Mouse (Mus musculus) myocyte (in vitro differentiated cells): ENCODE results near the gene Phyhd1. TPM values are rescaled to one million over a fixed set of nuclear protein-coding genes. Genes with fewer than 3 reads are reported as not detected.

ENCODE experiments used
- H3K27me3 ChIP-seq: one replicate; pipeline ENCODE4 v1.6.1; 2011; ENCODE audit not compliant: control insufficient read depth, insufficient read depth, insufficient read length
- H3K36me3 ChIP-seq: one replicate; pipeline ENCODE4 v1.6.1; 2011; ENCODE audit not compliant: control insufficient read depth, insufficient read depth
- H3K4me2 ChIP-seq: one replicate; pipeline ENCODE4 v1.6.1; 2011; ENCODE audit warnings: low read depth, control low read depth
- H3K4me3 ChIP-seq: one replicate; pipeline ENCODE4 v1.5.1; 2011; ENCODE audit warnings: mild to moderate bottlenecking, control low read depth, moderate library complexity
- H3K79me2 ChIP-seq: one replicate; pipeline ENCODE4 v1.6.1; 2011; ENCODE audit not compliant: control insufficient read depth, insufficient read depth
- H3ac ChIP-seq: one replicate; pipeline ENCODE4 v1.6.1; 2011; ENCODE audit not compliant: control insufficient read depth, insufficient read length
- CEBPB ChIP-seq: IDR thresholded peaks from 2 replicates; pipeline ENCODE4 v1.6.1; 2011; ENCODE audit warnings: mild to moderate bottlenecking, moderate library complexity; ENCODE audit not compliant: poor library complexity, insufficient read depth, severe bottlenecking
- E2F4 ChIP-seq: IDR thresholded peaks from one replicate; pipeline ENCODE4 v1.6.1; 2011; ENCODE audit warnings: mild to moderate bottlenecking, control low read depth, moderate library complexity; ENCODE audit not compliant: insufficient read depth
- MAX ChIP-seq: IDR thresholded peaks from one replicate; pipeline ENCODE4 v1.6.1; 2011; ENCODE audit warnings: low read depth, mild to moderate bottlenecking, control low read depth
- MYOD1 ChIP-seq, 3 experiments: IDR thresholded peaks; one replicate each; pipeline ENCODE4 v1.6.1; 2011; ENCODE audit warnings: control low read depth in 2 of 3, low read depth in 2 of 3, mild to moderate bottlenecking in 2 of 3, moderate library complexity in 1 of 3; ENCODE audit not compliant: insufficient read length in 2 of 3, control insufficient read depth in 1 of 3
- MYOG ChIP-seq, 3 experiments: IDR thresholded peaks; one replicate each; pipeline ENCODE4 v1.6.1; 2011; ENCODE audit warnings: control low read depth in 2 of 3, low read depth in 2 of 3, mild to moderate bottlenecking in 2 of 3; ENCODE audit not compliant: insufficient read length in 2 of 3, control insufficient read depth in 1 of 3, insufficient read depth in 1 of 3
- POLR2A ChIP-seq: IDR thresholded peaks from one replicate; pipeline ENCODE4 v1.6.1; 2011; ENCODE audit warnings: low read depth, mild to moderate bottlenecking, control low read depth, moderate library complexity; ENCODE audit not compliant: insufficient read length
- POLR2AphosphoS2 ChIP-seq: IDR thresholded peaks from one replicate; pipeline ENCODE4 v1.6.1; 2011; ENCODE audit warnings: low read depth, control low read depth; ENCODE audit not compliant: insufficient read length
- REST ChIP-seq: IDR thresholded peaks from one replicate; pipeline ENCODE4 v1.6.1; 2011; ENCODE audit warnings: mild to moderate bottlenecking, control low read depth, moderate library complexity; ENCODE audit not compliant: insufficient read depth, insufficient read length
- SRF ChIP-seq: IDR thresholded peaks from one replicate; pipeline ENCODE4 v1.6.1; 2011; ENCODE audit warnings: low read depth; ENCODE audit not compliant: control insufficient read depth, insufficient read length
- TCF12 ChIP-seq: IDR thresholded peaks from one replicate; pipeline ENCODE4 v1.6.1; 2011; ENCODE audit warnings: mild to moderate bottlenecking, control low read depth; ENCODE audit not compliant: poor library complexity, insufficient read depth, severe bottlenecking
- TCF3 ChIP-seq: IDR thresholded peaks from one replicate; pipeline ENCODE4 v1.6.1; 2011; ENCODE audit warnings: low read depth, control low read depth; ENCODE audit not compliant: insufficient read length
- USF1 ChIP-seq: IDR thresholded peaks from one replicate; pipeline ENCODE4 v1.6.1; 2011; ENCODE audit warnings: low read depth, mild to moderate bottlenecking, control low read depth, moderate library complexity
- polyA plus RNA-seq: library from polyadenylated mRNA; unstranded; fragments of >200 nt; fragmentation: generic; extraction: Trizol; gene quantifications from one replicate; pipeline ENCODE4 v1.2.1, GENCODE M21; 2012; ENCODE audit warnings: missing spikeins

The Phyhd1 gene
- polyA plus RNA-seq, 1 experiment: 14.7 TPM

GRCm38 (mm10) chr2:30242509-30242908 is 23.5 kb upstream of the Phyhd1 start:
- peaks cover 91% of the 10 kb centered on the region for H3K79me2 ChIP-seq

GRCm38 (mm10) chr2:30243391-30243790 is 22.6 kb upstream of the Phyhd1 start:
- no peak overlapping the region for H3ac ChIP-seq
- peaks cover 93% of the 10 kb centered on the region for H3K79me2 ChIP-seq
- H3K4me2 ChIP-seq: no peak overlapping the region
- H3K4me3 ChIP-seq: no peak overlapping the region
- H3K36me3 ChIP-seq: peaks cover 21% of the 10 kb centered on the region
- H3K27me3 ChIP-seq: no peaks in the 10 kb centered on the region
- TF ChIP-seq TCF3 (no peak), POLR2AphosphoS2 (no peak)

More at GRCm38 (mm10) chr2:30242509-30242908, 23.5 kb upstream of the Phyhd1 start:
- no peak overlapping the region for H3ac ChIP-seq
- no peak overlapping the region for H3K4me3 ChIP-seq
- TF ChIP-seq E2F4 (no peak), SRF (no peak), MYOD1 (IDR thresholded peaks at IDR 0.05; ENCODE audit: control insufficient read depth in 1 of 3, insufficient read length in 2 of 3, low read depth in 2 of 3) (no peak), USF1 (no peak), MYOG (IDR thresholded peaks at IDR 0.05; ENCODE audit: control insufficient read depth in 1 of 3, insufficient read depth in 1 of 3, insufficient read length in 2 of 3, low read depth in 2 of 3) (no peak), POLR2A (no peak)
- H3K36me3 ChIP-seq: peaks cover 15% of the 10 kb centered on the region
- H3K27me3 ChIP-seq: no peaks in the 10 kb centered on the region
- no peak overlapping the region for H3K4me2 ChIP-seq

DNA sequence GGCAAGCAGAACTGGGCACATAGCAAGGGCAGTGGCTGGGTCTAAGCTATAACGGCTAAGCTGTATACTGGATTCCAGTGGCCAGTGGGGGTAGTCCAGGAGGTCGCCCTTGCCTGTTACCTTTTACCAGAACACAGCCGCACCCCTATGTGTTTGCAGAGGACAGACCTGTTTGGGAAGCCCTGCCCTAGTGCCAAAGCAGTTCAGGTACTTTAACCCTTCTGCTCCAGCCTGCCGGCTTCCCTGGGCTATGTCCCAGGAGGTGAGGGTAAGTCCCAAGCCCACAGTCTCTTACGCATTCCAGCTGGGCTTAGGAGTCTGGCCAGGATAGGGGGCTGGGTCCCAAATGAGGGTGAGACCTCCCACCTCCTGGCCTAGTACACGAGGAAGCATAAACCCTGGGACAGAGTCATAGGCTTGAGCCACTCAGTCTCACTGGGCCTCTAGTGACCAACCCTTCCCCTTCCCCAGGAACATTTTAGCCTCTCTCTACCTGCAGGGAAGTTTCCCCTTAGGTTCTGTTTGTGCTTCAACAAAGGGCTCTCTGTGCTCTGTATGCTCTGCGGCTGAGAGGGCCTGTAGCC is 21.3 kb upstream of the Phyhd1 start:
- peaks cover 27% of the 10 kb centered on the region for H3K36me3 ChIP-seq
- no peak overlapping the region for H3ac ChIP-seq
- peaks cover 93% of the 10 kb centered on the region for H3K79me2 ChIP-seq
- no peaks in the 10 kb centered on the region for H3K27me3 ChIP-seq
- H3K4me2 ChIP-seq: no peak overlapping the region
- no peak overlapping the region for H3K4me3 ChIP-seq
- no peak for TF ChIP-seq TCF12

GRCm38 (mm10) chr2:30247036-30247435 is 19.0 kb upstream of the Phyhd1 start:
- peaks cover 82% of the 10 kb centered on the region for H3K79me2 ChIP-seq
- peaks cover 17% of the 10 kb centered on the region for H3K36me3 ChIP-seq
- H3K4me3 ChIP-seq: no peak overlapping the region
- H3K27me3 ChIP-seq: no peaks in the 10 kb centered on the region
- TF ChIP-seq MAX (no peak), POLR2A (no peak), CEBPB (no peak), MYOD1 (IDR thresholded peaks at IDR 0.05; ENCODE audit: control insufficient read depth in 1 of 3, insufficient read length in 2 of 3, low read depth in 2 of 3) (no peak), TCF3 (no peak), REST (no peak), E2F4 (no peak), USF1 (no peak), POLR2AphosphoS2 (no peak), MYOG (IDR thresholded peaks at IDR 0.05; ENCODE audit: control insufficient read depth in 1 of 3, insufficient read depth in 1 of 3, insufficient read length in 2 of 3, low read depth in 2 of 3) (no peak), SRF (no peak), TCF12 (no peak)
- no peak overlapping the region for H3K4me2 ChIP-seq
- H3ac ChIP-seq: no peak overlapping the region

- Histone ChIP-seq H3K4me3 (no peak overlapping the region), H3K4me2 (no peak overlapping the region), H3K36me3 (peaks cover 16% of the 10 kb centered on the region), H3K79me2 (peaks cover 84% of the 10 kb centered on the region), H3K27me3 (no peaks in the 10 kb centered on the region), H3ac (no peak overlapping the region)
- TF ChIP-seq TCF3: no peak
- TF ChIP-seq USF1: no peak
- TF ChIP-seq REST: no peak
Observed at GRCm38 (mm10) chr2:30247681-30248080, 18.3 kb upstream of the Phyhd1 start.

DNA sequence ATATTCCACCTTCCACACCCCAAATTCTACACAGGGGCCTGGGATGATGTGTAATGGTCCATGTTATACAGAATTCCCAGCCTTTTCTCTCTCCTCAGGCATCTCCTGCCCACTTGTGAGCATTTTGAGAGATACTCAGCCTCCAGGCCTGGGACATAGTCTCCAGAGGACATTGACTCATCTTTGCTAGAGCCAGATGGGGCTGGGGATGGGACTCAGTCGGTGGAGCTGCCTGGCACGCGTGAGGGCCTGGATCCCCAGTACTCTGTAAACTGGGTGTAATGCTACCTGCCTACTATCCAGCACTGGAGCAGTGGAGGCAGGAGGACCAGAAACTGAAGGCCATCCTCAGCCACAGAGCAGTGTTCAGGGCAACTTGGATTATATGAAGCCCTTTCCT is 16.8 kb upstream of the Phyhd1 start:
- Histone ChIP-seq H3K36me3 (peaks cover 22% of the 10 kb centered on the region), H3ac (no peak overlapping the region), H3K27me3 (no peaks in the 10 kb centered on the region), H3K4me3 (no peak overlapping the region), H3K79me2 (peaks cover 86% of the 10 kb centered on the region), H3K4me2 (no peak overlapping the region)
- TF ChIP-seq E2F4 (no peak), POLR2A (no peak), MAX (no peak), TCF12 (no peak), CEBPB (no peak), MYOD1 (IDR thresholded peaks at IDR 0.05; ENCODE audit: control insufficient read depth in 1 of 3, insufficient read length in 2 of 3, low read depth in 2 of 3) (no peak), TCF3 (no peak), SRF (no peak), MYOG (IDR thresholded peaks at IDR 0.05; ENCODE audit: control insufficient read depth in 1 of 3, insufficient read depth in 1 of 3, insufficient read length in 2 of 3, low read depth in 2 of 3) (no peak), POLR2AphosphoS2 (no peak), REST (no peak), USF1 (no peak)
